Mouse (Mus musculus): ENCODE measurements at regions not wholly inside any gene's neighbourhood (a gene's known extent, or its start where the extent isn't known, plus 50 kb on each side); places are given as distances from the start of the nearest gene placed in this dataset.
A peak's percentile ranks its signal among the peaks of the same experiment; 100 is the strongest.
"Not testable (repeated sequence)": the region's sequence is repeated elsewhere in the genome, so short reads cannot be mapped to it uniquely, and the experiment has no call there.

DNA sequence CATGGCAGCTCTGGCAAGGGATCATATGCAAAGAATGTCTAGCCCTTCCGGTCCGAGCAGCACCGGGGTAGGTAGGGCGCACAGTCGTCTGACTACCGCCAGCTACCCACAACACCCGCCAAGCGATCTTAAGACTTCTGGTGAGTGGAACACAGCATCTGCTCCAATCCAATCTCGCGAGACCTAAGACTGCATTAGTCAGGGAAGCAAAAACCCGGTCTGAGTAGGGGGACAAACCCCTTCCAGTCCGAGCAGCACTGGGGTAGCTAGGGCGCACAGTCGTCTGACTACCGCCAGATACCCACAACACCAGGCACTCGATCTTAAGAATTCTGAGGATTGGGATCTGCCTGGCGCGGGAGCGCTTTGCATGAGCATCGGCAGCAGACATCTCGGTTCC, 57.1 kb downstream of the Nap1l2 start:
- peak overlapping the region; percentile 8; the same call in 1 of the 2 replicates for H3K4me2 ChIP-seq
- 53% methylated on average over 21 of the region's 21 CpGs for WGBS (ENCODE audit: insufficient replicate concordance)
- not testable (repeated sequence) for H3K4me3 ChIP-seq (ENCODE audit: low read depth, low read length); H3K4me1 ChIP-seq (ENCODE audit: control insufficient read depth, insufficient read depth, low read length); H3K9me3 ChIP-seq (replicated peaks; ENCODE audit: control insufficient read depth, low read length); H3K27ac ChIP-seq (ENCODE audit: low read depth, low read length); H3K36me3 ChIP-seq (ENCODE audit: control insufficient read depth, insufficient read depth, low read length); ATAC-seq (replicated peaks; ENCODE audit: insufficient number of reproducible peaks, low FRiP score, low TSS enrichment); H3K27me3 ChIP-seq (ENCODE audit: control insufficient read depth, insufficient read depth, low read length); H3K9ac ChIP-seq (ENCODE audit: low read depth, low read length)

GRCm38 (mm10) chrX:103109181-103109580, 77.3 kb downstream of the Nap1l2 start:
- 8% methylated on average over 1 of the region's 1 CpGs for WGBS (ENCODE audit: insufficient replicate concordance)

GRCm38 (mm10) chrX:103067730-103068621, 118.5 kb downstream of the Nap1l2 start:
- H3K9ac ChIP-seq (ENCODE audit: low read depth, low read length); H3K36me3 ChIP-seq (ENCODE audit: control insufficient read depth, insufficient read depth, low read length); H3K4me1 ChIP-seq (ENCODE audit: control insufficient read depth, insufficient read depth, low read length); H3K27ac ChIP-seq (ENCODE audit: low read depth, low read length); H3K27me3 ChIP-seq (ENCODE audit: control insufficient read depth, insufficient read depth, low read length); ATAC-seq (replicated peaks; ENCODE audit: insufficient number of reproducible peaks, low FRiP score, low TSS enrichment); H3K9me3 ChIP-seq (replicated peaks; ENCODE audit: control insufficient read depth, low read length); H3K4me2 ChIP-seq; H3K4me3 ChIP-seq (ENCODE audit: low read depth, low read length): not testable (repeated sequence)
- WGBS (ENCODE audit: insufficient replicate concordance) = 0% methylated on average over 2 of the region's 50 CpGs

More at GRCm38 (mm10) chrX:103109181-103109580, 77.3 kb downstream of the Nap1l2 start:
- no peak overlapping the region for H3K27ac ChIP-seq (ENCODE audit: low read depth, low read length)
- H3K9ac ChIP-seq (ENCODE audit: low read depth, low read length) = no peak overlapping the region
- ATAC-seq (replicated peaks; ENCODE audit: insufficient number of reproducible peaks, low FRiP score, low TSS enrichment) = no peak
- H3K27me3 ChIP-seq (ENCODE audit: control insufficient read depth, insufficient read depth, low read length) = no peaks in the 10 kb centered on the region
- no peaks in the 10 kb centered on the region for H3K4me1 ChIP-seq (ENCODE audit: control insufficient read depth, insufficient read depth, low read length)
- no peaks in the 10 kb centered on the region for H3K36me3 ChIP-seq (ENCODE audit: control insufficient read depth, insufficient read depth, low read length)
- H3K9me3 ChIP-seq (replicated peaks; ENCODE audit: control insufficient read depth, low read length) = no peaks in the 10 kb centered on the region
- H3K4me3 ChIP-seq (ENCODE audit: low read depth, low read length) = no peak overlapping the region
- no peak overlapping the region for H3K4me2 ChIP-seq

GRCm38 (mm10) chrX:103067107-103067506, 119.3 kb downstream of the Nap1l2 start:
- not testable (repeated sequence) for H3K9me3 ChIP-seq (replicated peaks; ENCODE audit: control insufficient read depth, low read length); ATAC-seq (replicated peaks; ENCODE audit: insufficient number of reproducible peaks, low FRiP score, low TSS enrichment); H3K4me2 ChIP-seq; H3K4me1 ChIP-seq (ENCODE audit: control insufficient read depth, insufficient read depth, low read length); H3K27ac ChIP-seq (ENCODE audit: low read depth, low read length); H3K36me3 ChIP-seq (ENCODE audit: control insufficient read depth, insufficient read depth, low read length); H3K9ac ChIP-seq (ENCODE audit: low read depth, low read length); H3K27me3 ChIP-seq (ENCODE audit: control insufficient read depth, insufficient read depth, low read length); H3K4me3 ChIP-seq (ENCODE audit: low read depth, low read length)
- no CpG with 5 or more reads among the region's 45 CpGs for WGBS (ENCODE audit: insufficient replicate concordance)

- no peaks in the 10 kb centered on the region for H3K9me3 ChIP-seq (replicated peaks; ENCODE audit: control insufficient read depth, low read length)
- H3K4me1 ChIP-seq (ENCODE audit: control insufficient read depth, insufficient read depth, low read length) = no peaks in the 10 kb centered on the region
- H3K27ac ChIP-seq (ENCODE audit: low read depth, low read length) = peak overlapping the region; percentile 54; the same call in 1 of the 2 replicates
- H3K4me2 ChIP-seq = peak overlapping the region; percentile 57
- no peaks in the 10 kb centered on the region for H3K36me3 ChIP-seq (ENCODE audit: control insufficient read depth, insufficient read depth, low read length)
- H3K9ac ChIP-seq (ENCODE audit: low read depth, low read length) = 0 out of 2 replicates have a peak overlapping the region, but pooled peaks have one; percentile 43
- 17% methylated on average over 20 of the region's 22 CpGs for WGBS (ENCODE audit: insufficient replicate concordance)
- H3K27me3 ChIP-seq (ENCODE audit: control insufficient read depth, insufficient read depth, low read length) = peaks cover 5% of the 10 kb centered on the region; the same call in 1 of the 2 replicates
- no peak for ATAC-seq (replicated peaks; ENCODE audit: insufficient number of reproducible peaks, low FRiP score, low TSS enrichment)
- H3K4me3 ChIP-seq (ENCODE audit: low read depth, low read length) = peak overlapping the region; percentile 46
Measured at GRCm38 (mm10) chrX:103026256-103027028, 98.3 kb downstream of the 1700018G05Rik start.

GRCm38 (mm10) chrX:103025495-103025894, 97.3 kb downstream of the 1700018G05Rik start:
- not testable (repeated sequence) for H3K27ac ChIP-seq (ENCODE audit: low read depth, low read length); H3K4me3 ChIP-seq (ENCODE audit: low read depth, low read length); ATAC-seq (replicated peaks; ENCODE audit: insufficient number of reproducible peaks, low FRiP score, low TSS enrichment); H3K4me1 ChIP-seq (ENCODE audit: control insufficient read depth, insufficient read depth, low read length); H3K27me3 ChIP-seq (ENCODE audit: control insufficient read depth, insufficient read depth, low read length); H3K9ac ChIP-seq (ENCODE audit: low read depth, low read length); H3K9me3 ChIP-seq (replicated peaks; ENCODE audit: control insufficient read depth, low read length); H3K36me3 ChIP-seq (ENCODE audit: control insufficient read depth, insufficient read depth, low read length)
- 33% methylated on average over 3 of the region's 3 CpGs for WGBS (ENCODE audit: insufficient replicate concordance)
- H3K4me2 ChIP-seq = peak overlapping the region; percentile 57

DNA sequence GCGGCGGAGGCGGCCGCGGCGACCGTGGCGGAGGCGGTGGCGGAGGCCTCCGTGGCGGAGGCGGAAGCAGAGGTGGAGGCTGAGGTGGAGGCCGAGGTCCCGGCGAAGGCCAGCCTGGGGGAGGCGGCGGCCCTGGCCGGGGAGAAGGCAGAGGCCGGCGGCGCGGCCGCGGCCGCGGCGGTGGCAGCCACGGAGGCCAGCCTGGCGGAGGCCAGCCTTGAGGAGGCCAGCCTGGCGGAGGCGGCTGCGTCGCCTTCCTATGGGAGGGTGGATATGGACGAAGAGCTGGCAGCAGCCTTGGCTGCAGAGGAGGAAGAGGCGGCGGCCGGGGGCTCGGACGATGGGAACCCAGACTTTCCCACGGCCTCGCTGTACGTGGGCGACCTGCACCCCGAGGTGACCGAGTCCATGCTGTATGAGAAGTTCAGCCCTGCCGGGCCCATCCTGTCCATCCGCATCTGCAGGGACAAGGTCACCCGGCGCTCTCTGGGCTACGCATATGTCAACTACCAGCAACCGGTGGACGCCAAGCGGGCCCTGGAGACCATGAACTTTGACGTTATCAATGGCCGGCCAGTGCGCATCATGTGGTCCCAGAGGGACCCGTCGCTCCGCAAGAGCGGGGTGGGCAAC, 85.4 kb downstream of the 1700018G05Rik start:
- not testable (repeated sequence) for ATAC-seq (replicated peaks; ENCODE audit: insufficient number of reproducible peaks, low FRiP score, low TSS enrichment); H3K27ac ChIP-seq (ENCODE audit: low read depth, low read length); H3K27me3 ChIP-seq (ENCODE audit: control insufficient read depth, insufficient read depth, low read length); H3K9ac ChIP-seq (ENCODE audit: low read depth, low read length); H3K4me1 ChIP-seq (ENCODE audit: control insufficient read depth, insufficient read depth, low read length); H3K4me2 ChIP-seq; H3K4me3 ChIP-seq (ENCODE audit: low read depth, low read length); H3K9me3 ChIP-seq (replicated peaks; ENCODE audit: control insufficient read depth, low read length); H3K36me3 ChIP-seq (ENCODE audit: control insufficient read depth, insufficient read depth, low read length)
- no CpG with 5 or more reads among the region's 61 CpGs for WGBS (ENCODE audit: insufficient replicate concordance)

All from heart, embryonic 11.5 days (tissue).